Mouse (Mus musculus): ENCODE measurements around the gene Prr5l. TPM values are rescaled to one million over a fixed set of nuclear protein-coding genes. Genes with fewer than 3 reads are reported as not detected.
"Not testable (repeated sequence)": the region's sequence is repeated elsewhere in the genome, so short reads cannot be mapped to it uniquely, and the experiment has no call there.

Prr5l gene
- polyA plus RNA-seq, 1 experiment from 2014 or later, result 5.7 TPM

- WGBS, result 50% methylated on average over 4 of the region's 4 CpGs
- ATAC-seq (ENCODE audit: low FRiP score), result no peak
- H3K36me3 ChIP-seq, result no peaks in the 10 kb centered on the region
Observed at GRCm38 (mm10) chr2:101751236-101751922, 131.4 kb downstream of the Prr5l start.

GRCm38 (mm10) chr2:101746537-101746936, 136.3 kb downstream of the Prr5l start:
- H3K4me2 ChIP-seq, result no peak overlapping the region
- ATAC-seq (ENCODE audit: low FRiP score), result no peak
- H3K27me3 ChIP-seq, result no peaks in the 10 kb centered on the region
- H3K36me3 ChIP-seq, result no peaks in the 10 kb centered on the region
- H3K4me3 ChIP-seq, result no peak overlapping the region
- H3K9ac ChIP-seq, result no peak overlapping the region
- no peaks in the 10 kb centered on the region for H3K4me1 ChIP-seq (replicated peaks)
- no peak overlapping the region for H3K27ac ChIP-seq
- WGBS, result 93% methylated on average over 7 of the region's 7 CpGs
- H3K9me3 ChIP-seq, result no peaks in the 10 kb centered on the region

More at GRCm38 (mm10) chr2:101751236-101751922, 131.4 kb downstream of the Prr5l start:
- Histone ChIP-seq H3K27ac (0 out of 2 replicates have a peak overlapping the region, but pooled peaks have one; percentile 4), H3K4me3 (no peak overlapping the region), H3K27me3 (no peaks in the 10 kb centered on the region), H3K9me3 (no peaks in the 10 kb centered on the region), H3K9ac (no peak overlapping the region), H3K4me2 (no peak overlapping the region), H3K4me1 (replicated peaks) (peaks cover 20% of the 10 kb centered on the region)

- not testable (repeated sequence) for ATAC-seq (ENCODE audit: low FRiP score); H3K36me3 ChIP-seq; H3K9ac ChIP-seq; H3K27ac ChIP-seq; H3K4me2 ChIP-seq; H3K27me3 ChIP-seq; H3K9me3 ChIP-seq; H3K4me1 ChIP-seq (replicated peaks); H3K4me3 ChIP-seq
- WGBS, result 79% methylated on average over 2 of the region's 2 CpGs
Observed at GRCm38 (mm10) chr2:101745656-101746055, 137.2 kb downstream of the Prr5l start.

DNA sequence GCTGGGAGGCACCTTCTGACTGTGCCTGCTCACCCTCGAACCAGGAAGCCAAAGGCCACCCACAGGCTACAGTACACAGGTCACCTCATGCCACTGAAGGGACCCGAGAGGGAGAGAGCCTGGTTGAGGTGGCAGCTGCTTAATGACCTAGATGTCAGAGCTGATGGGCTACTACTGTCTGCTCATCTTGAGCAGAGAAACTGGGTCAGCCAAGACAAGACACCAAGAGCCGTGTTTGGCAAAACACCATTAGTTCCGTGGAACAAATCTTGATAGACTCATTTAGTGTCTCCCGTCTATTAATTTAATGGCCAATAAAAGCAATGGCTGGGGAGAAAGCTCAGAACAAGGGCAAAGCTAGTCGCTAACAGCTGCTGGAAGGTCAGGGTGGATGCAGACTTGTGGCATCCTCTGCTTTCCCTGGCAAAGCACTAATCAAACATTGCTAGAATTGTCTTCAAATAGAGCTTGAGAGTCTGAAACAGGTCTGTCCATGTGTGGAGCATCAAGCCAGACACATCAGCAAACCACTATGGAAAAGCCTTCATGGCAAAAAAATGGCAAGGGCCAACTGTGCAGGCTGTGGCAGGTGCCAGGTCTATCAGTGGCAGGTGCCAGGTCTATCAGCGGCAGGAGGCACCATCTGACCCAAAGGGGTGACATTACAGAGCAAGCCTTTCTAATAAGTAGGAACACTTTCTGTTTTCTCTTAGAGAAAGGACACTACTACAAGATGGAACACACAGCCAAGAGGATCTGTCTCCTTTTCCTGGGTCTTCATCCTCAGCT, 140.6 kb downstream of the Prr5l start:
- no peak overlapping the region for H3K4me3 ChIP-seq
- H3K9ac ChIP-seq, result no peak overlapping the region
- no peak for ATAC-seq (ENCODE audit: low FRiP score)
- H3K36me3 ChIP-seq, result no peaks in the 10 kb centered on the region
- H3K27me3 ChIP-seq, result no peaks in the 10 kb centered on the region
- no peaks in the 10 kb centered on the region for H3K4me1 ChIP-seq (replicated peaks)
- H3K9me3 ChIP-seq, result no peaks in the 10 kb centered on the region
- WGBS, result 82% methylated on average over 7 of the region's 7 CpGs
- H3K27ac ChIP-seq, result no peak overlapping the region
- no peak overlapping the region for H3K4me2 ChIP-seq

- no peak for ATAC-seq (ENCODE audit: low FRiP score)
Observed at GRCm38 (mm10) chr2:101741653-101742052, 141.2 kb downstream of the Prr5l start.

DNA sequence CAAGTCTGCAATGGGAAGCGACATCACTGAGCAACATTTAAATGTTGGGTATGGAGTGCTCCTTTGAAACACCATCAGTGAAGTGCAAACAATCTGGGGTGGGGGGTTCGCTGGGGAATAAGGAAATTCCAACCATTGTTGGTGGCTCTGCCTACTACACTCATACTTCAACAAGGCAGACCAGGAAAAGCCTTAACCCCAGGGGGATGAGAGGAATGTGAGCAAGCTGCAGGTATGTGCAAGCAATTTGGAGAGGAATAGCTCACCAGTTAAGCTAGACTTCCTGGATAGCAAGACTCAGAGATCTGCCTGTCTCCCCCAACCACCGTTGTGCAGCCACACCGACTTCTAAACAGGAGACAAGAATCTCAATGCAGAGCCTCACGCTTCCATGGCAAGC, 142.9 kb downstream of the Prr5l start:
- Histone ChIP-seq H3K9ac (no peak overlapping the region), H3K4me2 (no peak overlapping the region), H3K27me3 (no peaks in the 10 kb centered on the region), H3K4me3 (no peak overlapping the region), H3K9me3 (no peaks in the 10 kb centered on the region), H3K27ac (no peak overlapping the region), H3K36me3 (no peaks in the 10 kb centered on the region), H3K4me1 (replicated peaks) (no peaks in the 10 kb centered on the region)
- whole genome bisulfite sequencing, result 72% methylated on average over 5 of the region's 5 CpGs
- ATAC-seq (ENCODE audit: low FRiP score), result no peak

More at GRCm38 (mm10) chr2:101741653-101742052, 141.2 kb downstream of the Prr5l start:
- Histone ChIP-seq H3K4me1 (replicated peaks) (no peaks in the 10 kb centered on the region), H3K27me3 (no peaks in the 10 kb centered on the region), H3K4me3 (no peak overlapping the region), H3K27ac (no peak overlapping the region), H3K9ac (no peak overlapping the region), H3K4me2 (no peak overlapping the region), H3K36me3 (no peaks in the 10 kb centered on the region), H3K9me3 (no peaks in the 10 kb centered on the region)
- 87% methylated on average over 8 of the region's 8 CpGs for WGBS

DNA sequence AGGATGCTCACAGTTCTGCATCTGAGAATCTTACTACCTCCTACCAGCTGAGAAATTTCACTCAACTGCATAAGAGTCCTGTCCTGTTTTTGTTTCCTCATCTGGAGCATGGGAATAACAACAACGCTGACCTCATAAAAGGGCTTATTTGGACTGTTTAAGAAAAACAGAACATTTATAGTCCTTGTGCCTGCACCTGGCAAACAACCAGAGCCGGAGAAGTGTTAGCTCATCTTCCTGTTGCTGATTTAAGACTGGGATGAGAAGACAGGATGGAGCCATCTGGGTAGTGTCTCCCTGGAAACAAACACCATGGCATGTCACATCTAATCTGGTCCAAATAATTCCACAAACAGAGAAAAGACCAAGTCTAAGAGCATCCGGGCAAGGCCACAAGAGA, 149.3 kb downstream of the Prr5l start:
- no peak for ATAC-seq (ENCODE audit: low FRiP score)
- Histone ChIP-seq H3K27ac (no peak overlapping the region), H3K4me3 (no peak overlapping the region), H3K27me3 (no peaks in the 10 kb centered on the region), H3K9me3 (no peaks in the 10 kb centered on the region), H3K9ac (no peak overlapping the region), H3K4me1 (replicated peaks) (peaks cover 5% of the 10 kb centered on the region; the same call in 1 of the 2 replicates), H3K36me3 (no peaks in the 10 kb centered on the region), H3K4me2 (no peak overlapping the region)
- 87% methylated on average over 3 of the region's 3 CpGs for WGBS

GRCm38 (mm10) chr2:101732777-101733210, 150.0 kb downstream of the Prr5l start:
- Histone ChIP-seq H3K27ac (no peak overlapping the region), H3K4me1 (replicated peaks) (peaks cover 5% of the 10 kb centered on the region; the same call in 1 of the 2 replicates), H3K4me3 (no peak overlapping the region), H3K27me3 (no peaks in the 10 kb centered on the region), H3K4me2 (no peak overlapping the region), H3K9ac (no peak overlapping the region), H3K36me3 (no peaks in the 10 kb centered on the region), H3K9me3 (no peaks in the 10 kb centered on the region)
- WGBS, result 93% methylated on average over 10 of the region's 10 CpGs
- ATAC-seq (ENCODE audit: low FRiP score), result no peak

DNA sequence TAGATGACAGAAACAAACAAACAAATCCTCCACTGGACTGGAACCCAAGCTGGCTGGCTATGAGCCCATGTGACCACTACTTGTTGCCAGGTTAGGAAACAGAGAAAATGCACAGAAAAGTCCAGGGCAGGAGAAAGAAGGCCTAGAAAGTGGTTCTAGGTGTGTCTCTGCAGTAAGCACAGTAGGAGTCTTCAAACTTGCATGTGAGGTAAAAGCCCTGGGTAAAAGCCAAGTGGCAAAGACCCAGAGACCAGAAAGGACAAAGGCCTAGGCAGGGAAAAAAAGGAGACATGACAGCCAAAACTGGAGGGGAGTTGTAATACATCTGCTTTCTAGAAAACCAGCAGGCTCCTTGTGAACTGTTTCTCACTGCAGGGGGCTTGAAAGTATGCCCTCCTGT, 151.9 kb downstream of the Prr5l start:
- H3K36me3 ChIP-seq, result no peaks in the 10 kb centered on the region
- peak overlapping the region; percentile 19; the same call in 1 of the 2 replicates for H3K27ac ChIP-seq
- H3K4me3 ChIP-seq, result no peak overlapping the region
- H3K4me1 ChIP-seq (replicated peaks), result peaks cover 5% of the 10 kb centered on the region; the same call in 1 of the 2 replicates
- no peak for ATAC-seq (ENCODE audit: low FRiP score)
- H3K4me2 ChIP-seq, result no peak overlapping the region
- H3K9ac ChIP-seq, result no peak overlapping the region
- no peaks in the 10 kb centered on the region for H3K27me3 ChIP-seq
- H3K9me3 ChIP-seq, result no peaks in the 10 kb centered on the region

- H3K4me2 ChIP-seq, result no peak overlapping the region
- ATAC-seq (ENCODE audit: low FRiP score), result no peak
Observed at GRCm38 (mm10) chr2:101729472-101729871, 153.4 kb downstream of the Prr5l start.

DNA sequence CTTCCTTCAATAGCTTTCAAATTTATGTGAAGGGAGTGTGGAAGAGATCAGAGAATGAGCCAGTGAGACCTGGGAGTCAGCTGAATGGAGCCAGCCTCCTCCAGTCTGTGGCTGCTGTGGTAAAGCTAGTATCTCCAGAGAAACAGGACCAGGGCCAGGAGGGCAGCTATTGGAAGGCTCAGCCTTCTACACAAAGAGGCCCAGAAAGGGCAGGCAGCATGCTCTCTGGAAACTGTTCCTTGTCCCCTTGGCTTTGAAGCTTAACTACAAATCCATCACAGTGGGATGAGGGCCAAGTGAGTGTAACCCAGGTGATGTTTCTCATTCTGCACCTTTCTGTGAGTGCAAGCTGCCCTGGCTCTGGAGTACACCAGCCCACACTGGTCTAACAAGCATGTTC, 155.0 kb downstream of the Prr5l start:
- Histone ChIP-seq H3K9me3 (no peaks in the 10 kb centered on the region), H3K4me3 (no peak overlapping the region), H3K27me3 (no peaks in the 10 kb centered on the region), H3K36me3 (no peaks in the 10 kb centered on the region), H3K4me1 (replicated peaks) (peaks cover 19% of the 10 kb centered on the region), H3K9ac (no peak overlapping the region), H3K4me2 (no peak overlapping the region), H3K27ac (no peak overlapping the region)
- no peak for ATAC-seq (ENCODE audit: low FRiP score)

More at GRCm38 (mm10) chr2:101729472-101729871, 153.4 kb downstream of the Prr5l start:
- no peak overlapping the region for H3K9ac ChIP-seq
- no peaks in the 10 kb centered on the region for H3K36me3 ChIP-seq
- no peaks in the 10 kb centered on the region for H3K9me3 ChIP-seq
- H3K27ac ChIP-seq, result no peak overlapping the region; the same call in 1 of the 2 replicates
- 62% methylated on average over 1 of the region's 1 CpGs for WGBS
- H3K4me3 ChIP-seq, result no peak overlapping the region
- H3K27me3 ChIP-seq, result no peaks in the 10 kb centered on the region
- peaks cover 5% of the 10 kb centered on the region; the same call in 1 of the 2 replicates for H3K4me1 ChIP-seq (replicated peaks)

DNA sequence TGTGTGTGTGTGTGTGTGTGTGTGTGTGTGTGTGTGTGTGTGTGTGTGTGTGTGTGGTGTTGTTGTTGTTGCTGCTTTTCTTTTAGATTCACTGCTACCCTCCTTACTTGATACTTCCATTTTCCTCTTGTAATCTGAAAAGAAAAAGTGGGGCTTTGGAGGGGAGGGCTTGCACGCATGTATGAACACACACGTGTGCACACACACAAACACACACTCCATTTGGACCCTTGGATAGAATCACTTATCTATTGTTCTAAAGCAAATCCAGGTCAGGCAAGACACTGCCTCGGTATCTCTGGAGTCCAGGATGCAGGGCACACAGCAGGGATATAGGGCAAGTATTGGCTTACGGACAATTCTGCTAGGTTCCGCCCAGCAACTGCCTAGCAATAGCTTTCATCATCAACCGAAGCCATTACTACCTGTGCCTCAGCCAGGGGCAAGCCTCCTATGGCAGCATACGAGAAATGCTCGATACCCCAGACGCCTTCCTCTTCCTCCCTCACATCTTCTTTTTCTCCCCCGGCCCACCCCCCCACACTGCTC, 159.4 kb downstream of the Prr5l start:
- no peak overlapping the region for H3K4me2 ChIP-seq
- no peaks in the 10 kb centered on the region for H3K27me3 ChIP-seq
- H3K27ac ChIP-seq, result no peak overlapping the region
- no peak overlapping the region for H3K9ac ChIP-seq
- no peaks in the 10 kb centered on the region for H3K9me3 ChIP-seq
- H3K36me3 ChIP-seq, result no peaks in the 10 kb centered on the region
- no peak overlapping the region for H3K4me3 ChIP-seq
- ATAC-seq (ENCODE audit: low FRiP score), result no peak
- H3K4me1 ChIP-seq (replicated peaks), result peaks cover 20% of the 10 kb centered on the region
- WGBS, result 48% methylated on average over 10 of the region's 10 CpGs
